Comparison of ENCODE assay signal across 8 mouse cellular contexts in genomic region chr4:106199833-106200232, GRCm38 (mm10).
DNase-seq lines count a peak whose midpoint lies in the region; ATAC-seq and TF ChIP-seq lines count a peak whose summit lies in the region.

No protein-coding gene starts in this region.

- H3K9ac ChIP-seq in forebrain, embryonic 13.5 days, result no peak overlapping the region
- no peak overlapping the region for H3K9ac ChIP-seq in heart, postnatal 0 days (replicated peaks; ENCODE audit: low read depth, low read length)

- no peaks in the 10 kb centered on the region for H3K27me3 ChIP-seq in forebrain, embryonic 13.5 days
- H3K27me3 ChIP-seq in heart, postnatal 0 days (ENCODE audit: control insufficient read depth, insufficient read depth, low read length), result no peaks in the 10 kb centered on the region

- no peak overlapping the region for H3K4me3 ChIP-seq in forebrain, embryonic 13.5 days
- H3K4me3 ChIP-seq in heart, postnatal 0 days (ENCODE audit: low read depth, low read length), result no peak overlapping the region

- H3K4me2 ChIP-seq in forebrain, embryonic 13.5 days, result peak overlapping the region; percentile 21; the same call in 1 of the 2 replicates
- H3K4me2 ChIP-seq in heart, postnatal 0 days (ENCODE audit: low read depth, low read length), result peak overlapping the region; percentile 32

- H3K36me3 ChIP-seq in forebrain, embryonic 13.5 days (ENCODE audit: poor library complexity, severe bottlenecking), result no peaks in the 10 kb centered on the region
- no peaks in the 10 kb centered on the region for H3K36me3 ChIP-seq in heart, postnatal 0 days (replicated peaks; ENCODE audit: control insufficient read depth, insufficient read depth, low read length)

- TF ChIP-seq CTCF in heart, postnatal 0 days (IDR thresholded peaks at IDR 0.05; ENCODE audit: low read depth), result no peak

- ATAC-seq in forebrain, embryonic 13.5 days, result no peak
- ATAC-seq in heart, postnatal 0 days (ENCODE audit: insufficient read depth, low read depth), result peak; percentile 85

- H3K9me3 ChIP-seq in forebrain, embryonic 13.5 days (replicated peaks), result 0 out of 2 replicates have a peak, but pooled peaks cover 4% of the 10 kb centered on the region
- no peaks in the 10 kb centered on the region for H3K9me3 ChIP-seq in heart, postnatal 0 days (replicated peaks; ENCODE audit: control insufficient read depth, low read length)

- TF ChIP-seq EP300 in heart, postnatal 0 days (IDR thresholded peaks at IDR 0.05; ENCODE audit: low read depth), result peak; percentile 73

- 7% methylated on average over 11 of the region's 11 CpGs for WGBS in forebrain, embryonic 13.5 days
- 14% methylated on average over 11 of the region's 11 CpGs for WGBS in heart, postnatal 0 days

- intact Hi-C loops in left cerebral cortex, postnatal 14 days (cut with DNase I), result no loop called here

- H3K4me1 ChIP-seq in forebrain, embryonic 13.5 days, result peaks cover 11% of the 10 kb centered on the region
- H3K4me1 ChIP-seq in heart, postnatal 0 days (ENCODE audit: control insufficient read depth, insufficient read depth), result peaks cover 17% of the 10 kb centered on the region

- DNase-seq in left cerebral cortex, postnatal 14 days (ENCODE audit: low spot score in 2 of 2), result peak; percentile 53 to 61
- no peak for DNase-seq in left cerebral cortex, adult 8-10 months (ENCODE audit: low spot score in 2 of 2)
- DNase-seq in heart, postnatal 0 days (ENCODE audit: low spot score), result peak; percentile 71
- DNase-seq in kidney, postnatal 36 days, result peak; percentile 40 to 56
- peak; percentile 77 for DNase-seq in lung, postnatal 36 days
- DNase-seq in testis, postnatal 10 days (ENCODE audit: low spot score), result peak; percentile 72
- no peak for DNase-seq in natural killer cell, adult 2 months (ENCODE audit: low spot score in 2 of 2)

- no peak overlapping the region for H3K27ac ChIP-seq in forebrain, embryonic 13.5 days
- H3K27ac ChIP-seq in heart, postnatal 0 days (ENCODE audit: low read depth), result peak overlapping the region; percentile 70

Comparison
In these comparisons a context has a peak if more than half of its experiments do, and no peak if none do; other contexts are left out.
1. DNase-seq: peak in left cerebral cortex, postnatal 14 days (2 of 2), heart, postnatal 0 days (single experiment), kidney, postnatal 36 days (2 of 2), lung, postnatal 36 days (single experiment) and testis, postnatal 10 days (single experiment); none in left cerebral cortex, adult 8-10 months (0 of 2) and natural killer cell, adult 2 months (0 of 2).